Comparison of ENCODE assay signal across 15 mouse cellular contexts in genomic region chr4:119780881-119781280, GRCm38 (mm10). TPM values are rescaled to one million over a fixed set of nuclear protein-coding genes. Genes with fewer than 3 reads are reported as not detected.
A peak's percentile ranks its signal among the peaks of the same experiment; 100 is the strongest.
DNase-seq lines count a peak whose midpoint lies in the region.
"Had no signal": no experiment of that assay in that cellular context is flagged by ENCODE, and none has a peak within 500 bp of the region (broad histone marks: within the 10 kb centered on the region; RNA-seq: fewer than 3 reads in every experiment).

No protein-coding gene starts in this region.

- intact Hi-C loops in left cerebral cortex, postnatal 36 days (cut with DNase I): no loop called here

- DNase-seq in cerebellum, postnatal 14 days: peak; percentile 35 to 41
- no peak for DNase-seq in cerebellum, adult 18-20 months
- peak; percentile 91 to 94 for DNase-seq in adrenal gland, adult (ENCODE audit: inconsistent age in 2 of 2, low spot score in 1 of 2)
- peak; percentile 84 for DNase-seq in adrenal gland, adult 8-10 months
- DNase-seq in adrenal gland, postnatal 36 days: peak; percentile 73 to 87
- no peak for DNase-seq in left cerebral cortex, postnatal 36 days (ENCODE audit: low spot score in 2 of 2)
- no peak for DNase-seq in embryo, embryonic 11 days
- no peak for DNase-seq in lung, postnatal 25 days (ENCODE audit: low spot score)
- DNase-seq: cerebellum, adult 11 months; cerebellum, adult 9-10 months; forebrain, postnatal 0 days; gastrocnemius, adult 2 months; gastrocnemius, postnatal 25 days; heart, postnatal 4 days had no signal

RNA-seq across cellular contexts. Expression of gene Hivep3, which starts 47.3 kb away (rescaled TPM):
- 10 to 100 TPM in 3 of 4 experiments, 1 to 10 TPM in 1; 8.1 to 28.5 (median 18.5) TPM for total RNA-seq in adrenal gland, adult 8-10 months (2022)
- 10 to 100 TPM in 1 of 2 experiments, 1 to 10 TPM in 1; 7.8 to 10.1 TPM for total RNA-seq in adrenal gland, postnatal 36 days (2021)
- 10 to 100 TPM; 50.5 to 64.8 TPM for total RNA-seq in left cerebral cortex, postnatal 36 days (2021)
- total RNA-seq: MEL had no signal

Comparison
In these comparisons a context has a peak if more than half of its experiments do, and no peak if none do; other contexts are left out.
1. DNase-seq: peak in cerebellum, postnatal 14 days (2 of 2), adrenal gland, adult (2 of 2), adrenal gland, adult 8-10 months (single experiment) and adrenal gland, postnatal 36 days (2 of 2); none in cerebellum, adult 18-20 months (0 of 2), left cerebral cortex, postnatal 36 days (0 of 2), embryo, embryonic 11 days (single experiment) and lung, postnatal 25 days (single experiment).